Mouse (Mus musculus): Measurements from ENCODE around the gene Fhdc1.
A peak's percentile ranks its signal among the peaks of the same experiment; 100 is the strongest.

Fhdc1 gene

GRCm38 (mm10) chr3:84431257-84431656 lies 49.0 kb downstream of the Fhdc1 start:
- no peak for DNase-seq (ENCODE audit: low spot score)

GRCm38 (mm10) chr3:84430152-84430551 lies 50.1 kb downstream of the Fhdc1 start:
- DNase-seq (ENCODE audit: low spot score) = no peak

- DNase-seq (ENCODE audit: low spot score) = peak; percentile 75
Measured at GRCm38 (mm10) chr3:84428994-84429725, 51.1 kb downstream of the Fhdc1 start.

GRCm38 (mm10) chr3:84427779-84428178 lies 52.5 kb downstream of the Fhdc1 start:
- peak; percentile 40 for DNase-seq (ENCODE audit: low spot score)

GRCm38 (mm10) chr3:84422340-84422739 lies 57.9 kb downstream of the Fhdc1 start:
- no peak for DNase-seq (ENCODE audit: low spot score)

- DNase-seq (ENCODE audit: low spot score) = no peak
Measured at GRCm38 (mm10) chr3:84413868-84414267, 66.4 kb downstream of the Fhdc1 start.

GRCm38 (mm10) chr3:84412920-84413319 lies 67.3 kb downstream of the Fhdc1 start:
- DNase-seq (ENCODE audit: low spot score) = no peak

GRCm38 (mm10) chr3:84409474-84409862 lies 70.8 kb downstream of the Fhdc1 start:
- DNase-seq (ENCODE audit: low spot score) = no peak

- no peak for DNase-seq (ENCODE audit: low spot score)
Measured at GRCm38 (mm10) chr3:84408756-84409473, 71.3 kb downstream of the Fhdc1 start.

- no peak for DNase-seq (ENCODE audit: low spot score)
Measured at GRCm38 (mm10) chr3:84405523-84405922, 74.7 kb downstream of the Fhdc1 start.

GRCm38 (mm10) chr3:84403389-84403788 lies 76.8 kb downstream of the Fhdc1 start:
- DNase-seq (ENCODE audit: low spot score) = no peak

GRCm38 (mm10) chr3:84402716-84403115 lies 77.5 kb downstream of the Fhdc1 start:
- DNase-seq (ENCODE audit: low spot score) = no peak

GRCm38 (mm10) chr3:84397976-84398375 lies 82.3 kb downstream of the Fhdc1 start:
- DNase-seq (ENCODE audit: low spot score) = no peak

- no peak for DNase-seq (ENCODE audit: low spot score)
Measured at GRCm38 (mm10) chr3:84396240-84396639, 84.0 kb downstream of the Fhdc1 start.

GRCm38 (mm10) chr3:84395840-84396239 lies 84.4 kb downstream of the Fhdc1 start:
- DNase-seq (ENCODE audit: low spot score) = no peak

GRCm38 (mm10) chr3:84394841-84395447 lies 85.3 kb downstream of the Fhdc1 start:
- no peak for DNase-seq (ENCODE audit: low spot score)

Measured in lung, postnatal 25 days (tissue).